Mouse (Mus musculus) hindbrain, postnatal 0 days (tissue): ENCODE results near the gene Gm17428. TPM values are rescaled to one million over a fixed set of nuclear protein-coding genes. Genes with fewer than 3 reads are reported as not detected.

ENCODE experiments used
- ATAC-seq: fragments of 200-750 bp; cut with Nextera tagmentation; 2 replicates; pipeline ENCODE4 v1.8.0; 2017; ENCODE audit warnings: mild to moderate bottlenecking, moderate TSS enrichment, moderate library complexity
- DNase-seq: peaks from one replicate; pipeline ENCODE4 v3.0.0-alpha.2; 2015; ENCODE audit warnings: low spot score
- H3K27ac ChIP-seq: fragments of 300-500 bp; sonication (generic); 2 replicates; pipeline ENCODE4 v1.5.1; 2014; ENCODE audit warnings: mild to moderate bottlenecking
- H3K27me3 ChIP-seq: fragments of 300-500 bp; sonication (generic); 2 replicates; pipeline ENCODE4 v1.6.1; 2014; ENCODE audit warnings: low read length, mixed read lengths; ENCODE audit not compliant: insufficient read depth
- H3K36me3 ChIP-seq: fragments of 300-500 bp; sonication (generic); 2 replicates; pipeline ENCODE4 v1.6.1; 2014; ENCODE audit warnings: low read length, mixed read lengths; ENCODE audit not compliant: insufficient read depth
- H3K4me1 ChIP-seq: fragments of 300-500 bp; sonication (generic); 2 replicates; pipeline ENCODE4 v1.6.1; 2014; ENCODE audit warnings: antibody characterized with exemption, low read length, mixed read lengths; ENCODE audit not compliant: insufficient read depth
- H3K4me2 ChIP-seq: fragments of 300-500 bp; sonication (generic); 2 replicates; pipeline ENCODE4 v1.6.1; 2014; ENCODE audit warnings: low read depth, mild to moderate bottlenecking, low read length, moderate library complexity, mixed read lengths
- H3K4me3 ChIP-seq: fragments of 300-500 bp; sonication (generic); 2 replicates; pipeline ENCODE4 v1.5.1; 2014; ENCODE audit warnings: low read length
- H3K9ac ChIP-seq: fragments of 300-500 bp; sonication (generic); replicated peaks from 2 replicates; pipeline ENCODE4 v1.6.1; 2014; ENCODE audit warnings: mild to moderate bottlenecking, low read length, moderate library complexity, mixed read lengths
- H3K9me3 ChIP-seq: fragments of 300-500 bp; sonication (generic); 2 replicates; pipeline ENCODE4 v1.6.1; 2016; ENCODE audit warnings: low read length, mixed read lengths
- CTCF ChIP-seq: IDR thresholded peaks from 2 replicates; pipeline ENCODE4 v1.5.1; 2016; ENCODE audit warnings: antibody characterized with exemption, control low read depth, low read depth
- WGBS: fragments of 180-500 bp; shearing (Covaris S2); extraction: QIAGEN DNeasy Blood & Tissue Kit; methylation state at CpG from one replicate; pipeline ENCODE4 v1.1.7; 2014; 5-methylcytosine and 5-hydroxymethylcytosine counted together
- polyA plus RNA-seq: library from polyadenylated mRNA; unstranded; fragments of >200 nt; fragmentation: Nextera tagmentation; extraction: Ambion mirVana; gene quantifications from 2 replicates; pipeline ENCODE4 v1.2.1, GENCODE M21; 2015
- total RNA-seq: library from RNA; depleted of rRNA; stranded (reverse); fragments of >200 nt; gene quantifications from 2 replicates; pipeline ENCODE4 v1.2.3, GENCODE M21; 2014

Gm17428 gene
- total and polyA plus RNA-seq, 2 experiments from 2014 or later = not detected

DNA sequence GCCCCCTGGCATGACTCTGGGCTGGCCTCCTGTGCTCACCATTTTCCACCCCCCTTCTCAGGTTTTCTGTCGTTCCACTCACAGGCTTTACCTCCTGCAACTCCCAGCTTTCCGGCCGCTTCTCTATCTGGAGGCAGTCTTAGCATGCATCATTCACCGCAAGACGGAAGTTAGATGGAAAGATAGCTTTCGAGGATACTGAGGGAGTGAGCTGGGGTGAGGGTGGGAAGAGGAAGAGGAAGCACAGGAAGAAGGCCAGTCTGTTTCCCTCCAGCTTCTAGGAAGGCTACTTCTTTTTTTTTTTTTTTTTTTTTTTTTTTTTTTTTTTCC, 39.9 kb upstream of the Gm17428 start:
- 44% methylated on average over 6 of the region's 6 CpGs for WGBS
- Histone ChIP-seq H3K27me3 (no peaks in the 10 kb centered on the region), H3K9me3 (no peaks in the 10 kb centered on the region), H3K4me2 (peak overlapping the region; percentile 31; the same call in 1 of the 2 replicates), H3K36me3 (no peaks in the 10 kb centered on the region), H3K9ac (peak overlapping the region; percentile 43; the same call in 1 of the 2 replicates), H3K27ac (peak overlapping the region; percentile 85), H3K4me1 (peaks cover 6% of the 10 kb centered on the region; the same call in 1 of the 2 replicates), H3K4me3 (no peak overlapping the region)
- DNase-seq (no peak), ATAC-seq (no peak)
- no peak for TF ChIP-seq CTCF

DNA sequence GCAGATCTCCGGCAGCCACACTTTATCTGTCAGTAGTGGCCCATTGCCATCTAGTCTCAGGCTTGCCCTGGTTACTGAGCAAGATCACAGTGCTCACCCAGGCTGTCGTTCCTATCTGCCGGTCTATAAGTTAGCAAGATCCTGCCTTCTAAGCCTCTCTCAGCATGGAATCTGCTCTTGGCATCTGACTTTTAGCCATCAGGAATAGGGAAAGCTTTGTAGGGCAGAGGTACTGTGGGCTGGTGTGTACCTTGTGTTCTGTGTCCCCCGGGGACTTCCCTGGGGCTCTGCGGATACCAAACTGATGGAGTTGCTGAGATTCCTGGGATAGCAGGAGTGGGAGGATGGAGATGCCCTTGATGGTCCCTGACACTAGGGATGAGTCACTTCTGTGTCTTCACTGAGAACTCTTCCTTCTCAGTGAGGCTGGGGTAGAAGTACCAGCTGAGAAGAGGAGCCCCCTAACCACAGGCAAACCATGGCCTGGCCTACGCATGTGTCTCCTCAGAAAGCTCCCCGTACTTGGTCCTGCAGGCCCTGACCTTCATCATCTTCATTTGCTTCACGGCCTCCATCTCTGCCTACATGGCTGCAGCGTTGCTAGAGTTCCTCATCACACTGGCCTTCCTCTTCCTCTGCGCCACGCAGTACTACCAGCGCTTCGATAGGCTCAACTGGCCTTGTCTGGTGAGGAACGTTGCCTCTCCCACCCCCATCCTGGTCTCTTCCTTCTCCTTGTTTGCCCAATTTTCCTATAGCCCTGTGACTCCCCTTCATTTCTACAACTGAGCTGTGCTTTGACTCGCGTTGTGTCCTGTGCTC, 39.2 kb upstream of the Gm17428 start:
- Histone ChIP-seq H3K9me3 (no peaks in the 10 kb centered on the region), H3K4me2 (peak overlapping the region; percentile 23; the same call in 1 of the 2 replicates), H3K27me3 (no peaks in the 10 kb centered on the region), H3K27ac (peak overlapping the region; percentile 26; the same call in 1 of the 2 replicates), H3K4me1 (peaks cover 6% of the 10 kb centered on the region; the same call in 1 of the 2 replicates), H3K4me3 (no peak overlapping the region), H3K36me3 (no peaks in the 10 kb centered on the region), H3K9ac (no peak overlapping the region)
- no peak for DNase-seq
- WGBS = 87% methylated on average over 16 of the region's 16 CpGs
- ATAC-seq = no peak
- TF ChIP-seq CTCF = no peak

DNA sequence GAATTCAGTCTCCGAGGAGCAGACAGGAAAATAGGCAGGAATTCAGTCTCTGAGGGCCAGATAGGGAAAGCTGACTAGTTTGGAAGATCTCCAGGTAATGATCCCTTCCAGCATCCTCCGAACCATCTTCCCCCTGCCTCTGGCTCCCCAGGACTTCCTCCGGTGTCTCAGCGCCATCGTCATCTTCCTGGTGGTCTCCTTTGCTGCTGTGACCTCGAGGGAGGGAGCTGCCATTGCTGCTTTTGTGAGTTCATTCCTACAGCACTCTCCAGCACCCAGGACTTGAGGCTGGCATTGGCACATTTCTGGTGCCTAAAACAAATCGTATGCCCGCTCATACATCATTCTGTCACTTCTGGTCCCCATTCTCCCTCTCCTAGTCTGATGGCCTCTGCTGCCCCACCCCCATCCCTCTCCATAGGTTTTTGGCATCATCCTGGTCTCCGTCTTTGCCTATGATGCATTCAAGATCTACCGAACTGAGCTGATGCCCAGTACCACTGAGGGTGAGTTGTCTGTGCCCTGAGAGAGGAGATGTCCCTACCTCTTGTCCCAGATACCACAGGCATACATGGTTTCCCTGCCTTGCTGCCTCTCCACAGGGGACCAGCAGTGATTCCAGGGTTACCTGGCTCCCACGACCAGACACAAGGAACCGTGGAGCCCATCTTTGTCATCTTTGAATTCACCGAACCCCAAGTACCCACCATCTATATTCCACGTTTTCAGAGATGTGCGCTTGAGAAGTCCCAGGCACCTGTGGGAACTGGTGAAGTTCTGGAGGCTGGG, 38.1 kb upstream of the Gm17428 start:
- no peak for ATAC-seq
- 73% methylated on average over 15 of the region's 15 CpGs for WGBS

DNA sequence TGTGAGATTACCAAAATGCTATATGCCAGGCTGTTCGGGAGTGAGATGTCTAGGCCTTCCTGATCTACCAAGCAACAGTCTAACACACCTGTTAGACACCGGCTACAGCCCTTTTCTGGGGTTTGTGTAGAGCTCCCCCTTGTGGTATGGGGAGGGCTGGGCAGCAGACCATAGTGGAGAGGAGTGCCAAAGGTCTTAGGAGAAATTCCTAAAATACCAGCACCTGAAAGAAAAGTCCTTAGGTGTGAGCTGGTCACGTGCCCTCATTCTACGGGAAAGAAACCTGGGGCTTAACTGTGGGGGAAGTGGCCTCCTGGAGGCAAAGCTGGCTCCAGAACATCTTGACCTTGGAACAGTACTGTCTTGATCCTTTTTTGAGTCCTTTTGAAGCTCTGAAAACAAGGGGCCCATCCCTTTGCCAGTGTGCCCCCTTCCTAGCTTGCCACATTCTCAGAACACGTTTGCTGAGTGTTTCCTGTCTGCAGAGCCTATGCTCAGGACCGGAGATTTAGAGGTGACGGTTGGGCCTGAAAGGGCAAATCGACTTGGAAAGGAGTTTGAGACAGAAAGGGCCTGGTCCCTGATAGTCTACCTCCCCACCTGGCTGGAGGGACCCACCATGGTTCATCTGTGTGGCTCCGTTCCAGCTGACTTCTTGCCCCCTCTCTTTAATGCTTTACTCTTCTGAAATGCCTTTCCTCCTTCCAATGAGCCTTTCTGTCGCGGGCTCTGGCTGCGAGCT, 37.1 kb upstream of the Gm17428 start:
- no peak overlapping the region for H3K4me2 ChIP-seq
- no peak overlapping the region for H3K9ac ChIP-seq
- ATAC-seq = no peak
- no peaks in the 10 kb centered on the region for H3K36me3 ChIP-seq
- H3K4me1 ChIP-seq = no peaks in the 10 kb centered on the region
- H3K27ac ChIP-seq = no peak overlapping the region
- H3K27me3 ChIP-seq = no peaks in the 10 kb centered on the region
- peak; percentile 80 for TF ChIP-seq CTCF
- DNase-seq = peak; percentile 57
- H3K9me3 ChIP-seq = no peaks in the 10 kb centered on the region
- 57% methylated on average over 12 of the region's 12 CpGs for WGBS
- H3K4me3 ChIP-seq = no peak overlapping the region

More for the DNA sequence above, 38.1 kb upstream of the Gm17428 start:
- no peak for DNase-seq
- H3K4me1 ChIP-seq = no peaks in the 10 kb centered on the region
- no peak overlapping the region for H3K4me2 ChIP-seq
- no peaks in the 10 kb centered on the region for H3K9me3 ChIP-seq
- no peak overlapping the region for H3K9ac ChIP-seq
- no peak overlapping the region for H3K4me3 ChIP-seq
- H3K27ac ChIP-seq = no peak overlapping the region
- H3K36me3 ChIP-seq = no peaks in the 10 kb centered on the region
- no peaks in the 10 kb centered on the region for H3K27me3 ChIP-seq
- no peak for TF ChIP-seq CTCF

DNA sequence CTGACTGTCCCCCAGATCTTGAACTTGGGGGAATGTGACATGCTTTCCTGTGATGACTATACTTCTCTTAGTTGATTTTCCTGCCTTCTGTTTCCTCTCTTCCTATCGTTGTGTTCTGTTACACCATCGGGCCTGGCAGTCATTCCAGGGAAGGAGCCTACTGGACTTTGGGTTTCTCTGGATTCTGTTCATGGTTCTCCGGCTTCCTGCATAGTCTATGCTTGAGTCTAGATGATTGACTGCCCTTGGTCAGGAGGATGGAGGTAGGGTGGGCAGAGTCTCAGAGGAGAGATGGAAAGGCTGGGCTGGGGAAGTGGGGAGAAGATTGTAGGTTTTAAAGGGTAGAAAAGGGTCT, 36.6 kb upstream of the Gm17428 start:
- no peak for ATAC-seq
- Histone ChIP-seq H3K4me1 (no peaks in the 10 kb centered on the region), H3K9me3 (no peaks in the 10 kb centered on the region), H3K9ac (no peak overlapping the region), H3K27me3 (no peaks in the 10 kb centered on the region), H3K4me3 (no peak overlapping the region), H3K36me3 (no peaks in the 10 kb centered on the region), H3K27ac (no peak overlapping the region), H3K4me2 (no peak overlapping the region)
- no peak for TF ChIP-seq CTCF
- 86% methylated on average over 3 of the region's 3 CpGs for WGBS
- DNase-seq = no peak

DNA sequence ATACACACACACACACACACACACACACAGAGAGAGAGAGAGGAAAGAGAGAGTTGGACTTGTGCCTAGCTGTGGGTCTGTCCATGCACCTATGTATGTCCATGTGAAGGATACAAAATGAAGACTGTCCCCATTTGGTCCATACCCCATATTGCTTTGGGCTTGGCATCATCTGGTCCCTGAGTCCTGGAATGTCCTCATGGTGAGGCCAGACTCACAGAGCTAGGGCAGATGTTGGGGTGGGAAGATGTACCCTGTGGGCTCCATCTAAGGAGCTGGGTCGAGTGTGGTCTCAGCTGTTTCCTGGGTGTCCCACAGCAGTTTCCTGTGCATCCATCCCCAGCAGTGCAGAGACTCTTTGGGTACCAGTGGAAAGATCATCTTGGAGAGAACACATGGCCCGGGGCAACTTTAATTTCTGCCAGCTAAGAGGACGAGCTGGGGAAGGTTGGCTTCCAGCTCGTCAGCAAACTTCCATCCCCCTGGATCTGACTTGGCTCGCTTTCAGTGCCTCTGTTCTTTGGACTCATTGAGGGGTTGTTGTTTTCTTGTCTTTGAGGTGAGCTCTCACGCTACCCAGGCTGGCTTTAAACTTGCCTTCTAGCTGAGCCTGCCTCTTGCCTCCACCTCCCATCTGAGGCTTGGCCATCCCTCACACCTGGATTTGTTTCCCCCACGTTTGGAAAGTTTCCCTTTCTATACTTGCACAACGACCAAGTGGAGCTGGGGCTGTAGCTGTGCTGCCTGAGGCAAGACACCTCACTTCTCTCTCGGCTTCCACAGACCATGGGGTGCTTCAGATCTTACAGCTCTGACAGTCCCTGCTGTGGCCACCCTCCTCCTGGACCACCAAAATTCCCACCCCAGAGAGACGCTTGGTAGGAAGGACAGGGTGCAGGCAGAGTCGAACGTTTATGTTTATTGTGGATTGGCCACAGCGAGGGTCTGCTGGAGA, 35.4 kb upstream of the Gm17428 start:
- Histone ChIP-seq H3K4me1 (no peaks in the 10 kb centered on the region), H3K27ac (no peak overlapping the region), H3K9ac (no peak overlapping the region), H3K36me3 (no peaks in the 10 kb centered on the region), H3K27me3 (no peaks in the 10 kb centered on the region), H3K4me3 (no peak overlapping the region), H3K9me3 (no peaks in the 10 kb centered on the region), H3K4me2 (no peak overlapping the region)
- ATAC-seq = no peak
- WGBS = 58% methylated on average over 13 of the region's 13 CpGs
- no peak for DNase-seq
- no peak for TF ChIP-seq CTCF
